Mouse (Mus musculus): ENCODE data around the gene Slc36a3. TPM values are rescaled to one million over a fixed set of nuclear protein-coding genes. Genes with fewer than 3 reads are reported as not detected.
"Not testable (repeated sequence)": the region's sequence is repeated elsewhere in the genome, so short reads cannot be mapped to it uniquely, and the experiment has no call there.

The Slc36a3 gene
- total RNA-seq, 2 experiments from 2014 or later = not detected

DNA sequence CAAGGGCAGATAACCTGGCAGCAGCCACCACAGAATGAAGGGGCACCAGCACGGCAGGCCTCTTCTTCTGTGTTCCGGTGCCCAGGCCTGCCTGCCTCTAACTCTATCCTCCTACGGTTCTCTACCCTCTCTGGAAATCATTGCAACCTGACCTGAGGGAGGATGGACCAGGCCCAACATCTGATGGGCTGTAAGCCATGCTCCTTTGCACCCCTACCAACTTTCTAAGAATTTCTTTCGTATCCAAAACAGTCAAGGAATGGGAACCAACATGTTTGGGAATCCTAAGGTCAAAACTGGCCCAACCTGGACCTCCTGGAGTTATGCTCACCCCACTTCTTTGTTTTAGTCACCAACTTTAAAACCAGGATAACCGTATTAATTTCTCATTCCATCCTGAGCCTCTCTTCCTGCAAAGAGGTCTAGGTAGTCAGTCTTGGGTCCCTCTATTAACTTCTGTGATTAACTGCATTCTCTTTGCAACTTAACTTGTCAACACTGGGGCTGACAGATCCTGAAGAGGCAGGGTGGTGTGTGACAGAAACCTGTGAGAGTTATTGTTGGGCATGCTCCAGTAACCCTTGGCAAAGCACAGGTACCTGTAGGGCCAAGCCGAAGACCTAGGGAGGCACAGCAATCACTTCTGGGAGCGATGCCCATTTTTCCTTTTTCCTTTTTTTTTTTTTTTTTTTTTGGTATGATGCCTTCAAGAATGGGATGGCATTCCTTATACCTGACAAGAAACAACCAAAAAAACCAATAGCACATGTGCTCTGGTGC lies 41.8 kb downstream of the Slc36a3 start:
- no peak for DNase-seq (ENCODE audit: low spot score in 2 of 2)

GRCm38 (mm10) chr11:55106636-55107035 lies 44.9 kb downstream of the Slc36a3 start:
- no peak for DNase-seq (ENCODE audit: low spot score in 2 of 2)

DNA sequence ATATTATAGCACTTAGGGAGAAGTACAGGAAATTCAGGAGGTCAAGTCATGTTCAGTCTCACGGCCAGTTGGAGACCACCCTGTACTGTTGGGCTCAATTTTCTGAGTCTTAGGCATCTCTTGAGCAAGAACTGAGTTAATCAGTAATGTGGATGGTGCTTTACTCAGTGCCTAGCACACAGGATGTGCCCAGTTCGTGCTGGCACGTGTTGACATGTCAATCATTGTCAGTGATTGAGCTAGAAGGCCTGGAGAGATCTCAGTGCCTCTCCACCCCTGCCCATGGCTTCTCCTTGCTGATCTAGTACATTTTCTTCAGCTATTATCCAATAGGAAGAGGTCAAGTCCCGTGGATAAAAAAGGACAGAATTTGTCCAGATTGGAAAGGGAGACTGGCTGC lies 46.1 kb downstream of the Slc36a3 start:
- DNase-seq (ENCODE audit: low spot score in 2 of 2) = no peak

- no peak for DNase-seq (ENCODE audit: low spot score in 2 of 2)
These were observed 48.3 kb downstream of the Slc36a3 start for GRCm38 (mm10) chr11:55103229-55103628.

DNA sequence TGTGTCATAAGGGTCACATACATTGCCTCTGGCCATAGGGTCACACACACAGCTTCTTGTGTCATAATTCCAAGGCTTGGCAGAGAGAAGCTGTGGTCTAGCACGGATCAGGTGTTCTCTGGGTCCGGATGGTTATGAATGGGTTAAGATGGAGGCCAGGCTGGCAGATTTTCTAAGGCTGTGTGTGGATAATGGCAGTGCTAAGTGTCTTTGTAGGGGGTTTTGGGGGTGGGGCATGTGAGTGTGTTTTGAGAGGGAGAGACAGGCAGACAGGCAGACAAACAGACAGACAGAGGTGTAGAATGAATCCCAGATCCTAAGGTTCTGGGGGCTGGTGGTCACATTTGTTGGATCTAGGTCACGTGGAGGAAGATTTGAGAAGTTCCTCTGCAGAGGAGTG lies 49.5 kb downstream of the Slc36a3 start:
- DNase-seq (ENCODE audit: low spot score in 2 of 2) = no peak

DNA sequence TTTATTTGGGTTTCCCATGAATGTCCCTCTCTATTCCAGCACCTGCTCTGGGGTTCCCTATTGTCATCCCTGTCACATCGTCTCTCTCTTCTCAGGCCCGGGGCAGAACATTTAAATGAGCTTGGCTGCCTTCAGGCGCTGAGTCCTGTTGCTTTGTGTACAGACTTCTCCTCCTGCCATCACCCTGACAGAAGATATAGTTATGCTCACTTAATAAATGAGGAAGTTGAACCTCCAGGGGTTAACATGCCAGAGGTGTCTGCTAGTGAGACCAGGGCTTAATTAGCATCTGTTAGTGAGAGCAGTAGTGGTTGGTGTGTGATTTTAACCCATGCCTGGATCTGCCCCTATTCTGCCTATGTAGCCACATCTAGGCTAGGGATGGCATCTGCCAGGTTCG lies 51.6 kb downstream of the Slc36a3 start:
- no peak for DNase-seq (ENCODE audit: low spot score in 2 of 2)

- DNase-seq (ENCODE audit: low spot score in 2 of 2) = no peak
These were observed 52.3 kb downstream of the Slc36a3 start for GRCm38 (mm10) chr11:55099019-55099771.

- DNase-seq (ENCODE audit: low spot score in 2 of 2) = no peak
These were observed 53.2 kb downstream of the Slc36a3 start for GRCm38 (mm10) chr11:55098189-55098915.

GRCm38 (mm10) chr11:55097463-55098188 lies 53.9 kb downstream of the Slc36a3 start, which contains the start of gene Gm2a:
Gene Gm2a (plus strand): TSS chr11:55098115.
- peak; percentile 94 to 96 for DNase-seq (ENCODE audit: low spot score in 2 of 2)

- DNase-seq (ENCODE audit: low spot score in 2 of 2) = no peak
These were observed 54.6 kb downstream of the Slc36a3 start for GRCm38 (mm10) chr11:55096731-55097462.

DNA sequence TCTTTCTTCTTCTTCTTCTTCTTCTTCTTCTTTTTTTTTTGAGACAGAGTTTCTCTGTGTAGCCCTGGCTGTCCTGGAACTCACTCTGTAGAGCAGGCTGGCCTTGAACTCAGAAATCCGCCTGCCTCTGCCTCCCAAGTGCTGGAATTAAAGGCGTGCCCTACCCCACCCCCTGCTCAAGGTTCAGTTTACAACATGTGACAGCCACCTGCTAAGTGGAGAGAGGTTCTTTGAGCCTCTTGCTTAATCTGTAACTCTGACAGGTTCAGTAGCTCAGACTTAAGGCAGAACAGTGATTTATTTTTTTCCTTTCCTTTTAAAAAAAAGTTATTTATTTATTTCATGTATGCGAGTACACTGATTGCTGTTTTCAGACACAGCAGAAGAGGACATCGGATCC lies 55.2 kb downstream of the Slc36a3 start:
- DNase-seq (ENCODE audit: low spot score in 2 of 2) = not testable (repeated sequence)

- no peak for DNase-seq (ENCODE audit: low spot score in 2 of 2)
These were observed 58.4 kb downstream of the Slc36a3 start for GRCm38 (mm10) chr11:55093096-55093495.

GRCm38 (mm10) chr11:55089892-55090291 lies 61.6 kb downstream of the Slc36a3 start:
- DNase-seq (ENCODE audit: low spot score in 2 of 2) = no peak

- peak; percentile 35 to 73 for DNase-seq (ENCODE audit: low spot score in 2 of 2)
These were observed 64.5 kb downstream of the Slc36a3 start for GRCm38 (mm10) chr11:55087006-55087405.

DNA sequence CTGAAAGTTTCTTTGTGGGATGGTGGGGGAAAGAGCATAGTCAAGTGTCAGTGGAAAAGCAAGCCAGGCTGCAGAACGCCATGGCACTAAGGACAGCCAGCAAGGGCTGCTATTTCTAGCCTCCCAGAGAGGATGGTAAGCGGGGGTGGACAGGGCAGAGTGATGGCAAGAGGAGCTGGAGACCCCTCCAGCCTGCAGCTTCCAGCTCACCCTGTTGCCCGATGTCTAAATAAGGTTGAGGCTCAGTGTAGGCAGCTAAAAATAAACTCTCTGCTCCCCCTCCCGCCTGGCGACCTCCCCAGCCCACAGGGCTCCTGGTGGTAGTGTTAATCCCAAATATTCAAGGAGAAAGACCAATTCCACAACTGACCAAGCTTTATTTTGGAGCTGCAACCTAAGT lies 66.1 kb downstream of the Slc36a3 start:
- no peak for DNase-seq (ENCODE audit: low spot score in 2 of 2)

DNA sequence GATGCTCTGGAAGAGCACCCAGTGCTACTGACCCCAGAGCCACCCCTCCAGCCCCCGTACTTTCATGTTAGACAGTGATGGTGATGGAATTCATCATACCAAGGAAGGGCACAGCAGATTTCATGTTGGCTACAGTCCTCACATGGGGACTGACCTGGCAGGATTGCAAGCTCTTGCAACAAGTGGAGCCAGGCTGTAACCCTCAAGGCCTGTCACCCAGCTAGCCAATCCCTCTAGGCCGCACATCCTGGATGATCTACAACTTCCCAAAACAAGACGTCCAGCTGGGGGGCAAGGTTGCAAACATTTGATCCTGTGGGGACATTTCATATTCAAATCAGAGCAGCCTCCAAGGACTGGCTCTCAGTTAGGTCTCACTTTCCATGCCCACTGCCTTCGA lies 66.9 kb downstream of the Slc36a3 start:
- DNase-seq (ENCODE audit: low spot score in 2 of 2) = no peak

- DNase-seq (ENCODE audit: low spot score in 2 of 2) = no peak
These were observed 70.3 kb downstream of the Slc36a3 start for GRCm38 (mm10) chr11:55081206-55081605.

- no peak for DNase-seq (ENCODE audit: low spot score in 2 of 2)
These were observed 72.3 kb downstream of the Slc36a3 start for GRCm38 (mm10) chr11:55079180-55079579.

- DNase-seq (ENCODE audit: low spot score in 2 of 2) = no peak
These were observed 73.0 kb downstream of the Slc36a3 start for GRCm38 (mm10) chr11:55078502-55078901.
